Mouse (Mus musculus) embryonic facial prominence, embryonic 15.5 days (tissue): ENCODE data around the gene Larp1. TPM values are rescaled to one million over a fixed set of nuclear protein-coding genes. Genes with fewer than 3 reads are reported as not detected.
A peak's percentile ranks its signal among the peaks of the same experiment; 100 is the strongest.
"Not testable (repeated sequence)": the region's sequence is repeated elsewhere in the genome, so short reads cannot be mapped to it uniquely, and the experiment has no call there.

Source experiments
- ATAC-seq: fragments of 200-750 bp; cut with Nextera tagmentation; 2 replicates; pipeline ENCODE4 v1.8.0; 2017; ENCODE audit warnings: low read depth, moderate TSS enrichment; ENCODE audit not compliant: insufficient number of reproducible peaks, low FRiP score, low TSS enrichment
- H3K27ac ChIP-seq: fragments of 300-500 bp; sonication (generic); replicated peaks from 2 replicates; pipeline ENCODE4 v1.5.1; 2015; ENCODE audit warnings: mild to moderate bottlenecking, inconsistent platforms
- H3K27me3 ChIP-seq: fragments of 300-500 bp; sonication (generic); 2 replicates; pipeline ENCODE4 v1.6.1; 2015; ENCODE audit warnings: inconsistent platforms
- H3K36me3 ChIP-seq: fragments of 300-500 bp; sonication (generic); 2 replicates; pipeline ENCODE4 v1.6.1; 2015; ENCODE audit warnings: mild to moderate bottlenecking, inconsistent platforms
- H3K4me1 ChIP-seq: fragments of 300-500 bp; sonication (generic); 2 replicates; pipeline ENCODE4 v1.6.1; 2015; ENCODE audit warnings: inconsistent platforms
- H3K4me2 ChIP-seq: fragments of 300-500 bp; sonication (generic); replicated peaks from 2 replicates; pipeline ENCODE4 v1.6.1; 2015; ENCODE audit warnings: mild to moderate bottlenecking, inconsistent platforms
- H3K4me3 ChIP-seq: fragments of 300-500 bp; sonication (generic); replicated peaks from 2 replicates; pipeline ENCODE4 v1.5.1; 2015; ENCODE audit warnings: mild to moderate bottlenecking, inconsistent platforms
- H3K9ac ChIP-seq: fragments of 300-500 bp; sonication (generic); 2 replicates; pipeline ENCODE4 v1.6.1; 2015; ENCODE audit warnings: inconsistent platforms
- H3K9me3 ChIP-seq: fragments of 300-500 bp; sonication (generic); replicated peaks from 2 replicates; pipeline ENCODE4 v1.6.1; 2016; ENCODE audit warnings: inconsistent platforms
- WGBS: fragments of 180-500 bp; shearing (Covaris S2); methylation state at CpG from one replicate; pipeline ENCODE4 v1.1.7; 2015; 5-methylcytosine and 5-hydroxymethylcytosine counted together
- polyA plus RNA-seq: library from polyadenylated mRNA; unstranded; fragments of >200 nt; fragmentation: Nextera tagmentation; extraction: Ambion mirVana; gene quantifications from 2 replicates; pipeline ENCODE4 v1.2.1, GENCODE M21; 2015

The Larp1 gene
- polyA plus RNA-seq, 1 experiment from 2014 or later = 19.3 TPM

DNA sequence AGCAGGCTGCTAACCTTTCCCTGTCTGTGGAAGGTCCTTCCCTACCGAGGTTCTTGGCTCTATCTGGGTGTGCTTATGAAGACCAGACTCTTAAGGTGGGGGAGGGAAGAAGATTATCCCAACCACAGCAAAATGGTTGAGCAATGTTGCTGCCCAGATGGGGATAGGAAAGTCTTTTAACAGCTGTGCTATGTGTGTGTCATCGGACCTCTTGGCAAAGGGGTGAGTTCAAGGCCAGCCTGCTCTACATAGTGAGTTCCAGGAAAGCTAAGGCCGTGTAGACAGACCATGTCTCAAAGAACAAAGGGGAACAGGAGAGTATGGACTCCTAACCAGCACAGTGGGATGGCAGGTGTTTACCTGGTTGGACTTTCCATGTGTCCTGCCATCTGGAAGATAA is 64.1 kb downstream of the Larp1 start:
- H3K27ac ChIP-seq = no peak overlapping the region
- H3K4me3 ChIP-seq = no peak overlapping the region
- no peak for ATAC-seq
- H3K27me3 ChIP-seq = no peaks in the 10 kb centered on the region
- no peaks in the 10 kb centered on the region for H3K4me1 ChIP-seq
- 69% methylated on average over 3 of the region's 3 CpGs for WGBS
- H3K36me3 ChIP-seq = no peaks in the 10 kb centered on the region
- H3K9me3 ChIP-seq = no peaks in the 10 kb centered on the region
- no peak overlapping the region for H3K9ac ChIP-seq
- H3K4me2 ChIP-seq = no peak overlapping the region

GRCm38 (mm10) chr11:58077270-58077669 is 68.4 kb downstream of the Larp1 start:
- Histone ChIP-seq H3K9me3 (no peaks in the 10 kb centered on the region), H3K4me2 (no peak overlapping the region), H3K27ac (no peak overlapping the region), H3K36me3 (no peaks in the 10 kb centered on the region), H3K27me3 (no peaks in the 10 kb centered on the region), H3K9ac (no peak overlapping the region), H3K4me3 (no peak overlapping the region), H3K4me1 (no peaks in the 10 kb centered on the region)
- ATAC-seq = no peak
- 67% methylated on average over 4 of the region's 4 CpGs for WGBS

DNA sequence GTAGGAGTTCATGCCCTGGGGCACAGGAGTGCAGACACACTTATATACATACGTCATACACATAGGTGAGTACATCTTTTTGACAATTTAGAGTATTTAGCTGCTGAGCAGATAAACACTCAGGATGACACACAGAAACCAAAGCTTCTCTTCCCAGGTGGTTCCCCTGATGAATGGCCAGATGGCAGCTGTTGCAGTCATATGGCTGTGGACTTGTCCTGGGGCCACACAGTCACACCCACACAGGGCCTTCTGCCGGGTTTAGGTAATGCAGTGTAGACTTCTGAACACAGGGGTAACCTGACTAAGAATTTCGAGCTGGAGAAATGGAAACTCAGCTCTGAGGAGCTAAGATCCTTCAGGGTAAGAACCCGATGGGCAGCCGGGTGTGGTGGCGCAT is 72.9 kb downstream of the Larp1 start:
- Histone ChIP-seq H3K9ac (no peak overlapping the region), H3K4me3 (no peak overlapping the region), H3K27me3 (no peaks in the 10 kb centered on the region), H3K4me2 (no peak overlapping the region), H3K27ac (no peak overlapping the region), H3K4me1 (no peaks in the 10 kb centered on the region), H3K36me3 (no peaks in the 10 kb centered on the region), H3K9me3 (no peaks in the 10 kb centered on the region)
- ATAC-seq = no peak
- WGBS = 77% methylated on average over 6 of the region's 6 CpGs

GRCm38 (mm10) chr11:58092541-58092940 is 83.7 kb downstream of the Larp1 start:
- H3K9me3 ChIP-seq = no peaks in the 10 kb centered on the region
- 35% methylated on average over 4 of the region's 4 CpGs for WGBS
- no peaks in the 10 kb centered on the region for H3K27me3 ChIP-seq
- H3K4me3 ChIP-seq = no peak overlapping the region
- ATAC-seq = no peak
- no peaks in the 10 kb centered on the region for H3K36me3 ChIP-seq
- H3K27ac ChIP-seq = 0 out of 2 replicates have a peak overlapping the region, but pooled peaks have one; percentile 11
- H3K4me2 ChIP-seq = peak overlapping the region; percentile 41
- H3K4me1 ChIP-seq = 0 out of 2 replicates have a peak, but pooled peaks cover 3% of the 10 kb centered on the region
- no peak overlapping the region for H3K9ac ChIP-seq

DNA sequence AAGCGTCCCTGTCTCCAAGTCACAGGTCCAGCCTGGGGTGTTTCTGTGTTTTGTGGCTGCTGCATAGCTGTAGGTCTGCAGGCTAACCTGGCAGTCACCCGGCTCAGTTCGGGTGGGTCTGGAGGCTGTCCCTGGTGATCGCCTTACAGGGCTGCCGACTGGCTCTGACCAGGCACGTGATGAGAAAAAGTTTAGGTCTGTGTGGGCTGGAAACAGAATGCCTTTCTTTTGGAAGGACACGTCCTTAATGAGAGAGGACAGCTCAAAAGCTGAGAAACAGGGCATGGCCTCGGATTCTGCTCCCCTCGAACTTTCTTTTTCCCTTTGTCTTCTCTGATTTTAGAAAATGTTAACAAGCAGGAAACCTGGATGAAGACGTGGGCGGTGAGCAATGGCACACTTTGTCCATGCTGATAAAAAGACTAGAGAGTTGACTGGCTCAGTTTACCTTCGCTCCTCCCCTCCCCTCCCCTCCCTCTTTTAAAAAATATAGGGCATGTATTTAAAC is 84.2 kb downstream of the Larp1 start, which contains the start of gene Gm12248:
Gene Gm12248, minus strand, starts transcription at position 114 of the 508 bp plus-strand sequence.
- Histone ChIP-seq H3K36me3 (no peaks in the 10 kb centered on the region), H3K9ac (no peak within 1 kb of the TSS), H3K27me3 (no peaks in the 10 kb centered on the region), H3K4me1 (0 out of 2 replicates have a peak, but pooled peaks cover 9% of the 10 kb centered on the region), H3K4me2 (peak within 1 kb of the TSS; percentile 41), H3K27ac (0 out of 2 replicates have a peak within 1 kb of the TSS, but pooled peaks have one; percentile 11), H3K4me3 (0 out of 2 replicates have a peak within 1 kb of the TSS, but pooled peaks have one; percentile 4), H3K9me3 (no peaks in the 10 kb centered on the region)
- ATAC-seq = peak; percentile 74; the same call in 1 of the 2 replicates
- 12% methylated on average over 12 of the region's 12 CpGs for WGBS

- Histone ChIP-seq H3K27me3 (no peaks in the 10 kb centered on the region), H3K4me2 (no peak overlapping the region), H3K27ac (no peak overlapping the region), H3K4me3 (no peak overlapping the region), H3K4me1 (0 out of 2 replicates have a peak, but pooled peaks cover 10% of the 10 kb centered on the region), H3K9ac (no peak overlapping the region), H3K9me3 (no peaks in the 10 kb centered on the region), H3K36me3 (no peaks in the 10 kb centered on the region)
- ATAC-seq = no peak
- WGBS = 74% methylated on average over 4 of the region's 4 CpGs
Measured at GRCm38 (mm10) chr11:58094766-58095165, 85.9 kb downstream of the Larp1 start.

GRCm38 (mm10) chr11:58095561-58095960 is 86.7 kb downstream of the Larp1 start:
- Histone ChIP-seq H3K9me3 (no peaks in the 10 kb centered on the region), H3K27ac (no peak overlapping the region), H3K4me3 (no peak overlapping the region), H3K36me3 (no peaks in the 10 kb centered on the region), H3K4me2 (no peak overlapping the region), H3K27me3 (no peaks in the 10 kb centered on the region), H3K9ac (no peak overlapping the region), H3K4me1 (0 out of 2 replicates have a peak, but pooled peaks cover 10% of the 10 kb centered on the region)
- no peak for ATAC-seq
- WGBS = 80% methylated on average over 1 of the region's 1 CpGs

DNA sequence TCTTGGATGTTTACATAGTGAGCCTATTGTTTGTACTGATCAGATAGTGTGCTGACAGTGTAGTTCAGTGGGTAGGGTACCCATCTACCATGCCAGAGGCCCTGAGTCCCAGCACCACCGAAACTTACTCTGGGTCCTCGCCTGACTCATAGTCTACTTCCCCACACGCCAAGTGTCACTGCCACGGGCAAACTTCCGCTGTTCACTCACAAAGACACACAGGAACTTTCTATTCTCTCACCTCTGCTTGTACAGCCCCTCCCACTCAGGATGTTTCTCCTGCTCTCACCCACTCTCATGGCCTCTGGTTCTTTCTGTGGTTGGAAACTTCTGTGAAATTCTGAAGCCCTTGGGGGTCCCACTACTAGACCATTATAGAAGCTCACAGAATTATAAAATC is 87.3 kb downstream of the Larp1 start:
- no peak overlapping the region for H3K4me2 ChIP-seq
- no peaks in the 10 kb centered on the region for H3K27me3 ChIP-seq
- 0 out of 2 replicates have a peak, but pooled peaks cover 10% of the 10 kb centered on the region for H3K4me1 ChIP-seq
- H3K36me3 ChIP-seq = no peaks in the 10 kb centered on the region
- H3K27ac ChIP-seq = no peak overlapping the region
- WGBS = 74% methylated on average over 5 of the region's 5 CpGs
- no peaks in the 10 kb centered on the region for H3K9me3 ChIP-seq
- H3K9ac ChIP-seq = no peak overlapping the region
- no peak for ATAC-seq
- H3K4me3 ChIP-seq = no peak overlapping the region

GRCm38 (mm10) chr11:58096821-58097620 is 88.2 kb downstream of the Larp1 start:
- ATAC-seq = no peak
- H3K36me3 ChIP-seq = no peaks in the 10 kb centered on the region

DNA sequence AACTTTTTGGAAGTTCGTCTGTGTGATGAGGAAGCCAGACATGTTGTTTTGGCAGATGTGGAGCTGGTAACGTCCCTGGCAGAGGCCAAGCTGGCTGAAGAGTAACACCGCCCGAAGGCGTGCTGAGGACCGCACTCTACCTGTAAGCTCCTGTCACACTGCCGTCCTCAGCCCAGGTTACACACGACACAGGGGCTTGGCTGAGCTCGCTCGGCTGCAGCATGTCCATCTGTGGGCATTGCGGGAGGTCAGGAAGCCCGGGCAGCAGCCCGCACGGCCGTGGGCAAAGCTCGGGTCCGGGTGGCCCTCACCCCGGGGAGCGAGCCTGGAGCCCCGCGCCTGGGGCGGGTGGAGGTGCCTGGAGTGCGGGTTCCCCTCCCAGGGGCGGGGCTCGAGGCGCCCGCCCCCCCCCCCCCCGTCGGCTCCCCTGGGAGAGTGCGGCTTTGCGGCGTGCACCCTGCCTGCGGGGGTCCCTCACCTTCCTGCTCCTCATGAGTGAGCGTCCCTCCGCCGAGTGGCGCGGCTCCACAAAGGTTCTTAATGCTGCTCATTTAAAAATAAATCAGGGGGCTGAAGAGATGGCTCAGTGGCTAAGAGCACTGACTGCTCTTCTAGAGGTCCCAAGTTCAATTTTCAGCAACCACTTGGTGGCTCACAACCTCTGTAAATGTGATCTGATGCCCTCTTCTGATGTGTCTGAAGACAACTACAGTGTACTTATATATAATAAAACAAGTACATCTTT is 88.9 kb downstream of the Larp1 start:
- no peak overlapping the region for H3K9ac ChIP-seq
- peaks cover 13% of the 10 kb centered on the region; the same call in 1 of the 2 replicates for H3K4me1 ChIP-seq
- H3K27me3 ChIP-seq = no peaks in the 10 kb centered on the region
- H3K36me3 ChIP-seq = no peaks in the 10 kb centered on the region
- H3K4me3 ChIP-seq = peak overlapping the region; percentile 40
- H3K9me3 ChIP-seq = no peaks in the 10 kb centered on the region
- H3K4me2 ChIP-seq = peak overlapping the region; percentile 65
- 1% methylated on average over 33 of the region's 38 CpGs for WGBS
- H3K27ac ChIP-seq = no peak overlapping the region
- ATAC-seq = no peak

More at GRCm38 (mm10) chr11:58096821-58097620, 88.2 kb downstream of the Larp1 start:
- Histone ChIP-seq H3K4me1 (0 out of 2 replicates have a peak, but pooled peaks cover 10% of the 10 kb centered on the region), H3K4me3 (peak overlapping the region; percentile 40), H3K9me3 (no peaks in the 10 kb centered on the region), H3K27ac (no peak overlapping the region), H3K4me2 (peak overlapping the region; percentile 65), H3K9ac (no peak overlapping the region), H3K27me3 (no peaks in the 10 kb centered on the region)
- 40% methylated on average over 20 of the region's 20 CpGs for WGBS

DNA sequence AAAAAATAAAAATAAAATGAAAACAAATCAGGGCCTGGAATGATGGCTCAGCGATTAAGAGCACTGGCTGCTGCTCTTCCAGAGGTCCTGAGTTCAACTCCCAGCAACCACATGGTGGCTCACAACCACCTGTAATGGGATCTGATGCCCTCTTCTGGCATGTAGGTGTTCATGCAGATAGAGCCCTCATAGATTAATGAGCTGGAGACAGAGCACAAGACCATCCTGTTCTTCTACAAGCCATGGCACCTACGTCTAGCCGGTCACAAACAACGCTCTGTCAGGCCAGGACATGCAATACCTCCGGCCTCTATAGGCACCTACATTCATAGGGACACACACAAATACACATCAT is 89.5 kb downstream of the Larp1 start:
- H3K36me3 ChIP-seq, H3K9ac ChIP-seq, H3K9me3 ChIP-seq, H3K27me3 ChIP-seq, H3K27ac ChIP-seq, ATAC-seq: not testable (repeated sequence)
- peak overlapping the region; percentile 40; the same call in 1 of the 2 replicates for H3K4me3 ChIP-seq
- peaks cover 19% of the 10 kb centered on the region for H3K4me1 ChIP-seq
- WGBS = 64% methylated on average over 5 of the region's 5 CpGs
- peak overlapping the region; percentile 65; the same call in 1 of the 2 replicates for H3K4me2 ChIP-seq
